Mouse (Mus musculus): ENCODE data around the gene Eif4e. TPM values are rescaled to one million over a fixed set of nuclear protein-coding genes. Genes with fewer than 3 reads are reported as not detected.
A peak's percentile ranks its signal among the peaks of the same experiment; 100 is the strongest.

Eif4e gene
- total and polyA plus RNA-seq, 3 experiments, result 83.5 to 490 (median 363) TPM

GRCm38 (mm10) chr3:138560886-138561285 is 34.9 kb downstream of the Eif4e start:
- Histone ChIP-seq H3K79me2 (ENCODE audit: control insufficient read depth, insufficient read depth, low read length, poor library complexity) (no peaks in the 10 kb centered on the region), H3K9ac (ENCODE audit: control insufficient read depth, low read depth, low read length, poor library complexity, severe bottlenecking) (no peak overlapping the region), H3K9me3 (replicated peaks; ENCODE audit: insufficient read depth, low read length) (no peaks in the 10 kb centered on the region), H3K4me3 (ENCODE audit: control insufficient read depth in 1 of 2, insufficient read depth in 1 of 2, low read depth in 2 of 2, low read length in 2 of 2) (no peak overlapping the region), H3K27me3 (ENCODE audit: control insufficient read depth in 1 of 2, insufficient read depth in 2 of 2, low read length in 2 of 2) (no peaks in the 10 kb centered on the region), H3K36me3 (ENCODE audit: control insufficient read depth in 1 of 2, insufficient read depth in 2 of 2, low read length in 2 of 2) (peaks cover 0 to 6% of the 10 kb centered on the region in 2 experiments; a peak in 2 of 4 replicates), H3K4me1 (ENCODE audit: control insufficient read depth in 1 of 2, insufficient read depth in 2 of 2, low read length in 2 of 2) (no peaks in the 10 kb centered on the region), H3K27ac (ENCODE audit: control insufficient read depth, low read depth, low read length) (no peak overlapping the region)
- DNase-seq (ENCODE audit: low read depth, low spot score), result no peak
- peak; percentile 34; the same call in 1 of the 2 replicates for TF ChIP-seq POLR2AphosphoS2 (IDR thresholded peaks at IDR 0.05; ENCODE audit: low read length)
- no peak for TF ChIP-seq MEF2A (IDR thresholded peaks at IDR 0.05; ENCODE audit: extremely low read depth, insufficient replicate concordance, low read depth, low read length, poor library complexity, severe bottlenecking)

- Histone ChIP-seq H3K27ac (ENCODE audit: control insufficient read depth, low read depth, low read length) (no peak overlapping the region), H3K36me3 (ENCODE audit: control insufficient read depth in 1 of 2, insufficient read depth in 2 of 2, low read length in 2 of 2) (no peaks in the 10 kb centered on the region), H3K9ac (ENCODE audit: control insufficient read depth, low read depth, low read length, poor library complexity, severe bottlenecking) (no peak overlapping the region), H3K27me3 (ENCODE audit: control insufficient read depth in 1 of 2, insufficient read depth in 2 of 2, low read length in 2 of 2) (no peaks in the 10 kb centered on the region), H3K4me1 (ENCODE audit: control insufficient read depth in 1 of 2, insufficient read depth in 2 of 2, low read length in 2 of 2) (no peaks in the 10 kb centered on the region), H3K9me3 (replicated peaks; ENCODE audit: insufficient read depth, low read length) (no peaks in the 10 kb centered on the region), H3K4me3 (ENCODE audit: control insufficient read depth in 1 of 2, insufficient read depth in 1 of 2, low read depth in 2 of 2, low read length in 2 of 2) (no peak overlapping the region), H3K79me2 (ENCODE audit: control insufficient read depth, insufficient read depth, low read length, poor library complexity) (no peaks in the 10 kb centered on the region)
- DNase-seq (ENCODE audit: low read depth, low spot score), result no peak
- no peak for TF ChIP-seq ZMIZ1 (IDR thresholded peaks at IDR 0.05; ENCODE audit: low read depth, low read length)
- no peak for TF ChIP-seq ETS1 (IDR thresholded peaks at IDR 0.05; ENCODE audit: low read depth, low read length)
- TF ChIP-seq UBTF (IDR thresholded peaks at IDR 0.05; ENCODE audit: borderline replicate concordance, insufficient read depth, low read depth, low read length), result no peak
- no peak for TF ChIP-seq TAL1 (IDR thresholded peaks at IDR 0.05; ENCODE audit: low read length)
- no peak for TF ChIP-seq BHLHE40 (IDR thresholded peaks at IDR 0.05; ENCODE audit: borderline replicate concordance, low read depth, low read length)
- no peak for TF ChIP-seq JUND (IDR thresholded peaks at IDR 0.05; ENCODE audit: low read depth, low read length)
- no peak for TF ChIP-seq GATA1 (IDR thresholded peaks at IDR 0.05; ENCODE audit: low read depth, low read length)
- TF ChIP-seq MXI1 (IDR thresholded peaks at IDR 0.05; ENCODE audit: low read depth, low read length), result no peak
- TF ChIP-seq RAD21 (IDR thresholded peaks at IDR 0.05; ENCODE audit: low read depth, low read length), result no peak
- TF ChIP-seq RCOR1 (IDR thresholded peaks at IDR 0.05; ENCODE audit: low read depth, low read length), result no peak
- TF ChIP-seq E2F4 (IDR thresholded peaks at IDR 0.05; ENCODE audit: borderline replicate concordance, low read depth, low read length), result no peak
- TF ChIP-seq POLR2A (IDR thresholded peaks at IDR 0.05; ENCODE audit: control insufficient read depth in 1 of 2, insufficient read depth in 1 of 2, low read depth in 1 of 2, low read length in 2 of 2, poor library complexity in 1 of 2), result no peak
These were observed 52.9 kb downstream of the Eif4e start for GRCm38 (mm10) chr3:138578867-138579266.

- H3K36me3 ChIP-seq (ENCODE audit: control insufficient read depth in 1 of 2, insufficient read depth in 2 of 2, low read length in 2 of 2), result no peaks in the 10 kb centered on the region
- H3K4me1 ChIP-seq (ENCODE audit: control insufficient read depth in 1 of 2, insufficient read depth in 2 of 2, low read length in 2 of 2), result no peaks in the 10 kb centered on the region
- H3K79me2 ChIP-seq (ENCODE audit: control insufficient read depth, insufficient read depth, low read length, poor library complexity), result no peaks in the 10 kb centered on the region
- H3K9me3 ChIP-seq (replicated peaks; ENCODE audit: insufficient read depth, low read length), result no peaks in the 10 kb centered on the region
- H3K27me3 ChIP-seq (ENCODE audit: control insufficient read depth in 1 of 2, insufficient read depth in 2 of 2, low read length in 2 of 2), result peaks cover 0 to 1% of the 10 kb centered on the region in 2 experiments; a peak in 1 of 4 replicates
- H3K9ac ChIP-seq (ENCODE audit: control insufficient read depth, low read depth, low read length, poor library complexity, severe bottlenecking), result no peak overlapping the region
- H3K4me3 ChIP-seq (ENCODE audit: control insufficient read depth in 1 of 2, insufficient read depth in 1 of 2, low read depth in 2 of 2, low read length in 2 of 2), result no peak overlapping the region
- TF ChIP-seq ZKSCAN1 (IDR thresholded peaks at IDR 0.05; ENCODE audit: low read depth, low read length) (no peak), NELFE (IDR thresholded peaks at IDR 0.05; ENCODE audit: low read depth, low read length) (no peak), ETS1 (IDR thresholded peaks at IDR 0.05; ENCODE audit: low read depth, low read length) (no peak), BHLHE40 (IDR thresholded peaks at IDR 0.05; ENCODE audit: borderline replicate concordance, low read depth, low read length) (no peak), USF1 (IDR thresholded peaks at IDR 0.05; ENCODE audit: low read depth, low read length) (no peak), MYB (IDR thresholded peaks at IDR 0.05; ENCODE audit: low read depth, low read length) (no peak), RCOR1 (IDR thresholded peaks at IDR 0.05; ENCODE audit: low read depth, low read length) (no peak), CHD2 (IDR thresholded peaks at IDR 0.05; ENCODE audit: low read length) (no peak), TBP (IDR thresholded peaks at IDR 0.05; ENCODE audit: low read depth, low read length) (no peak), HCFC1 (IDR thresholded peaks at IDR 0.05; ENCODE audit: low read depth, low read length) (no peak), MYC (IDR thresholded peaks at IDR 0.05; ENCODE audit: low read depth, low read length) (no peak), ZNF384 (IDR thresholded peaks at IDR 0.05; ENCODE audit: low read depth, low read length) (no peak)
- DNase-seq (ENCODE audit: low read depth, low spot score), result no peak
- H3K27ac ChIP-seq (ENCODE audit: control insufficient read depth, low read depth, low read length), result no peak overlapping the region
These were observed 60.2 kb downstream of the Eif4e start for GRCm38 (mm10) chr3:138586213-138586612.
